Mouse (Mus musculus) embryonic facial prominence, embryonic 14.5 days (tissue): ENCODE data around the gene Arl5c. TPM values are rescaled to one million over a fixed set of nuclear protein-coding genes. Genes with fewer than 3 reads are reported as not detected.

Source experiments
- ATAC-seq: fragments of 200-750 bp; cut with Nextera tagmentation; 2 replicates; pipeline ENCODE4 v1.8.0; 2017; ENCODE audit warnings: low read depth, moderate number of reproducible peaks, moderate TSS enrichment
- DNase-seq: peaks from one replicate; pipeline ENCODE4 v3.0.0-alpha.2; 2015; ENCODE audit warnings: low spot score
- H3K27ac ChIP-seq: fragments of 300-500 bp; sonication (generic); replicated peaks from 2 replicates; pipeline ENCODE4 v1.5.1; 2014; ENCODE audit warnings: low read depth, mild to moderate bottlenecking, low read length, moderate library complexity
- H3K27me3 ChIP-seq: fragments of 300-500 bp; sonication (generic); replicated peaks from 2 replicates; pipeline ENCODE4 v1.6.1; 2014; ENCODE audit warnings: low read length; ENCODE audit not compliant: control insufficient read depth, insufficient read depth
- H3K36me3 ChIP-seq: fragments of 300-500 bp; sonication (generic); 2 replicates; pipeline ENCODE4 v1.6.1; 2014; ENCODE audit warnings: low read length, mixed read lengths; ENCODE audit not compliant: control insufficient read depth, insufficient read depth
- H3K4me1 ChIP-seq: fragments of 300-500 bp; sonication (generic); 2 replicates; pipeline ENCODE4 v1.6.1; 2014; ENCODE audit warnings: antibody characterized with exemption, low read length; ENCODE audit not compliant: control insufficient read depth, insufficient read depth
- H3K4me2 ChIP-seq: fragments of 300-500 bp; sonication (generic); 2 replicates; pipeline ENCODE4 v1.6.1; 2014; ENCODE audit warnings: low read depth, mild to moderate bottlenecking, low read length, moderate library complexity, mixed read lengths
- H3K4me3 ChIP-seq: fragments of 300-500 bp; sonication (generic); 2 replicates; pipeline ENCODE4 v1.5.1; 2014; ENCODE audit warnings: low read depth, mild to moderate bottlenecking, low read length
- H3K9ac ChIP-seq: fragments of 300-500 bp; sonication (generic); 2 replicates; pipeline ENCODE4 v1.6.1; 2014; ENCODE audit warnings: low read depth, mild to moderate bottlenecking, low read length, moderate library complexity, mixed read lengths
- H3K9me3 ChIP-seq: fragments of 300-500 bp; sonication (generic); 2 replicates; pipeline ENCODE4 v1.6.1; 2016; ENCODE audit warnings: low read length; ENCODE audit not compliant: control insufficient read depth
- WGBS: fragments of 180-500 bp; shearing (Covaris S2); extraction: QIAGEN DNeasy Blood & Tissue Kit; methylation state at CpG from one replicate; pipeline ENCODE4 v1.1.7; 2014; 5-methylcytosine and 5-hydroxymethylcytosine counted together
- polyA plus RNA-seq: library from polyadenylated mRNA; unstranded; fragments of >200 nt; fragmentation: Nextera tagmentation; extraction: Ambion mirVana; gene quantifications from 2 replicates; pipeline ENCODE4 v1.2.1, GENCODE M21; 2014

Arl5c gene
- polyA plus RNA-seq, 1 experiment from 2014 or later = 7.0 TPM

GRCm38 (mm10) chr11:98016177-98016576 is 20.2 kb upstream of the Arl5c start:
- Histone ChIP-seq H3K36me3 (peaks cover 58% of the 10 kb centered on the region), H3K4me3 (no peak overlapping the region), H3K4me1 (peaks cover 18% of the 10 kb centered on the region), H3K9me3 (no peaks in the 10 kb centered on the region), H3K4me2 (no peak overlapping the region), H3K27me3 (no peaks in the 10 kb centered on the region), H3K9ac (no peak overlapping the region), H3K27ac (no peak overlapping the region)
- no peak for ATAC-seq
- no peak for DNase-seq
- 86% methylated on average over 5 of the region's 5 CpGs for WGBS

GRCm38 (mm10) chr11:98012831-98013230 is 16.9 kb upstream of the Arl5c start:
- Histone ChIP-seq H3K4me3 (no peak overlapping the region), H3K27me3 (no peaks in the 10 kb centered on the region), H3K27ac (no peak overlapping the region), H3K4me1 (no peaks in the 10 kb centered on the region), H3K9ac (no peak overlapping the region), H3K36me3 (peaks cover 82% of the 10 kb centered on the region), H3K9me3 (no peaks in the 10 kb centered on the region), H3K4me2 (no peak overlapping the region)
- 82% methylated on average over 10 of the region's 10 CpGs for WGBS
- ATAC-seq = no peak
- DNase-seq = no peak

GRCm38 (mm10) chr11:98011716-98012115 is 15.7 kb upstream of the Arl5c start:
- Histone ChIP-seq H3K4me1 (no peaks in the 10 kb centered on the region), H3K4me3 (no peak overlapping the region), H3K9me3 (no peaks in the 10 kb centered on the region), H3K36me3 (peaks cover 82% of the 10 kb centered on the region), H3K27ac (no peak overlapping the region), H3K4me2 (no peak overlapping the region), H3K27me3 (no peaks in the 10 kb centered on the region), H3K9ac (no peak overlapping the region)
- ATAC-seq (no peak), DNase-seq (no peak)
- 55% methylated on average over 3 of the region's 9 CpGs for WGBS

- ATAC-seq (no peak), DNase-seq (no peak)
- H3K9me3 ChIP-seq = no peaks in the 10 kb centered on the region
- WGBS = 79% methylated on average over 11 of the region's 11 CpGs
- no peak overlapping the region for H3K4me2 ChIP-seq
- no peak overlapping the region for H3K4me3 ChIP-seq
- no peaks in the 10 kb centered on the region for H3K27me3 ChIP-seq
- H3K27ac ChIP-seq = no peak overlapping the region
- no peak overlapping the region for H3K9ac ChIP-seq
- H3K36me3 ChIP-seq = peaks cover 80% of the 10 kb centered on the region
- H3K4me1 ChIP-seq = 0 out of 2 replicates have a peak, but pooled peaks cover 3% of the 10 kb centered on the region
These were observed 12.1 kb upstream of the Arl5c start for GRCm38 (mm10) chr11:98008087-98008486.

- H3K9ac ChIP-seq = no peak overlapping the region
- 82% methylated on average over 10 of the region's 10 CpGs for WGBS
- no peak for ATAC-seq
- no peak overlapping the region for H3K27ac ChIP-seq
- no peaks in the 10 kb centered on the region for H3K27me3 ChIP-seq
- no peak overlapping the region for H3K4me3 ChIP-seq
- no peaks in the 10 kb centered on the region for H3K9me3 ChIP-seq
- 0 out of 2 replicates have a peak, but pooled peaks cover 7% of the 10 kb centered on the region for H3K4me1 ChIP-seq
- no peak for DNase-seq
- H3K36me3 ChIP-seq = peaks cover 72% of the 10 kb centered on the region
- H3K4me2 ChIP-seq = no peak overlapping the region
These were observed 9.7 kb upstream of the Arl5c start for GRCm38 (mm10) chr11:98005686-98006085.

- H3K9me3 ChIP-seq = no peaks in the 10 kb centered on the region
These were observed 9.1 kb upstream of the Arl5c start for GRCm38 (mm10) chr11:98005076-98005475.

GRCm38 (mm10) chr11:98004161-98004560 is 8.2 kb upstream of the Arl5c start:
- 64% methylated on average over 8 of the region's 8 CpGs for WGBS
- peak; percentile 71 for DNase-seq
- Histone ChIP-seq H3K4me3 (no peak overlapping the region), H3K9me3 (no peaks in the 10 kb centered on the region), H3K9ac (no peak overlapping the region; the same call in 1 of the 2 replicates), H3K27ac (0 out of 2 replicates have a peak overlapping the region, but pooled peaks have one; percentile 39), H3K36me3 (peaks cover 58% of the 10 kb centered on the region), H3K27me3 (no peaks in the 10 kb centered on the region), H3K4me1 (0 out of 2 replicates have a peak, but pooled peaks cover 7% of the 10 kb centered on the region), H3K4me2 (no peak overlapping the region)
- no peak for ATAC-seq

More at GRCm38 (mm10) chr11:98005076-98005475, 9.1 kb upstream of the Arl5c start:
- Histone ChIP-seq H3K27me3 (no peaks in the 10 kb centered on the region), H3K27ac (no peak overlapping the region), H3K4me3 (no peak overlapping the region), H3K36me3 (peaks cover 67% of the 10 kb centered on the region), H3K4me1 (0 out of 2 replicates have a peak, but pooled peaks cover 7% of the 10 kb centered on the region), H3K4me2 (no peak overlapping the region), H3K9ac (no peak overlapping the region)
- no peak for DNase-seq
- no peak for ATAC-seq
- 43% methylated on average over 13 of the region's 13 CpGs for WGBS

- no peak for ATAC-seq
- 40% methylated on average over 16 of the region's 17 CpGs for WGBS
These were observed 7.2 kb upstream of the Arl5c start for GRCm38 (mm10) chr11:98003171-98003671.

GRCm38 (mm10) chr11:98002627-98003026 is 6.6 kb upstream of the Arl5c start:
- Histone ChIP-seq H3K4me3 (no peak overlapping the region), H3K4me1 (0 out of 2 replicates have a peak, but pooled peaks cover 7% of the 10 kb centered on the region), H3K9ac (0 out of 2 replicates have a peak overlapping the region, but pooled peaks have one; percentile 3), H3K27me3 (no peaks in the 10 kb centered on the region), H3K27ac (no peak overlapping the region), H3K36me3 (peaks cover 43% of the 10 kb centered on the region), H3K9me3 (no peaks in the 10 kb centered on the region), H3K4me2 (no peak overlapping the region)
- peak; percentile 77 for DNase-seq
- WGBS = 25% methylated on average over 10 of the region's 12 CpGs
- peak; percentile 34; the same call in 1 of the 2 replicates for ATAC-seq

More at GRCm38 (mm10) chr11:98003171-98003671, 7.2 kb upstream of the Arl5c start:
- no peak overlapping the region for H3K4me2 ChIP-seq
- 0 out of 2 replicates have a peak, but pooled peaks cover 7% of the 10 kb centered on the region for H3K4me1 ChIP-seq
- no peaks in the 10 kb centered on the region for H3K9me3 ChIP-seq
- 0 out of 2 replicates have a peak overlapping the region, but pooled peaks have one; percentile 3 for H3K9ac ChIP-seq
- no peak for DNase-seq
- no peak overlapping the region for H3K27ac ChIP-seq
- no peak overlapping the region for H3K4me3 ChIP-seq
- no peaks in the 10 kb centered on the region for H3K27me3 ChIP-seq
- peaks cover 49% of the 10 kb centered on the region for H3K36me3 ChIP-seq
